Mouse (Mus musculus): Measurements from ENCODE around the gene Zfp800.

Gene Zfp800

DNA sequence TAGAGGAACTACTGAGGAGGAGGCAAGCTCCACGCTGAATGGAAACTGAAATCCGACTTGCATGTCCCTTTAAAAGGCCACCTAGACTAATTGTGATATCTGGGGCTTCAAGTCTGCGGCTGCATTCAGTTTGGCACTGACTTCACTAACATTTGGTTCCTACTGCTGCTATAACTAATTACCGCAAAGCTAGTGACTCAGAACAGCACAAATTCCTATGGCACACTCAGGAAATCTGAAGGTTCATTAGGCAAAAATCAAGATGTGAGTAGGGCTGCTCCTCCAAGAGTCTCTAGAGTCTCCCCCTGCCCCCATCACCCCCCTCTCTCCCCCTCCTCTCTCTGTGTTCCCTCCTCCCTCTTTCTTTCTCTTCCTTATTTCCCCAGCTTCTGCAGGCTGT is 194.4 kb downstream of the Zfp800 start:
- DNase-seq (ENCODE audit: low spot score) = no peak

DNA sequence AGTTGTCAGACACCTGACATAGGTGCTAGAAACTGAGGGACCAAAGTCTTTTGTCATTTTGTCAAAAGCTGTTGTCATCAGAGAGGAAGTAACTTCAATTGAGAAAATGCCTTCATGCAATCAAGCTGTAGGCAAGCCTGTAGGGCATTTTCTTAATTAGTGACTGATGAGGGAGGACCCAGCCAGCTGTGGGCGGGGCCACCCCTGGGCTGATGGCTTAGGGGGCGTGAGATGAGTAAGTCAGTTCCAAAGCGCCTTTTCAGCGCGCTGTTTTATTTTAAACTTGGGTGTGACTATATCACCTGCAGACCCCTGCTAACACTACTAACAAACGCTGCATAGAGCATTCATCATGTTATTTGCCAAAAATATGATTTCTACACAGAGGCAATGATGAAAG is 195.0 kb downstream of the Zfp800 start:
- no peak for DNase-seq (ENCODE audit: low spot score)

DNA sequence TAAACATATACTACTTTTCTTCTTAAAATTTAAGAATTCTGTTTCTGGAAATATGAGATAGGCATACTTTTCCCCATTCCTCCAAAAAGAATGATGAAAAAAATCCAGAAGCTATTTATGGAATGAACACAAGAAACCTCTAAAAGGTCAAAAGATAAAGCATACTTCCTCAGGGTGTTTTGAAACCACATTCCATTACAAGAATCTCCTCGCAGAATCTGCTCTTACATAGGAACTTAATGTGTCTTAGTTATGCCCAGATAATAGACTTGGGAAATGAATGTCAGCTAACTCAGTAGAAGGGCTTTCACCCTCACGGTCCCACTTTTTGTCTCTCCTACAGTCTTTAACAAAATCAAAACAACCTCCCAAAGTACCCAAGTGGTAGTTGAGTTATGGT is 203.9 kb downstream of the Zfp800 start:
- DNase-seq (ENCODE audit: low spot score) = no peak

DNA sequence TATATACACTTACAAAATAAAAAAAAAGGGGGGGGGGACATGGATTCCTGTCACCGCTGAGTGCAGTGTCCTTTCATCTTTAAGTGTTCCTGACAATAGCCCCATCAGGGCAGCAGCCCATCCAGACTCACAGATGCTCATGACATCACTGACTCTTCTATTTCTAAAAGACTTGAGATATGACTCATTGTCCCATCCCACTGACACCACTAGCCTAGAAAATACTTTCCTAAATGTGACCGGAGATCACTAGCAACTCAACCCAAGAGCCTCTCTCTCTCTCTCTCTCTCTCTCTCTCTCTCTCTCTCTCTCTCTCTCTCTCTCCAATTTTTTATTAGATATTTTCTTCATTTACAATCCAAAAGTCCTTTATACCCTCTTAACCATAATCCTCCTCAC is 205.9 kb downstream of the Zfp800 start:
- DNase-seq (ENCODE audit: low spot score) = no peak

Measured in urinary bladder, postnatal 14 days (tissue).